Mouse (Mus musculus): ENCODE measurements around the gene Mink1. TPM values are rescaled to one million over a fixed set of nuclear protein-coding genes. Genes with fewer than 3 reads are reported as not detected.

Mink1 gene
- polyA plus RNA-seq, 1 experiment from 2014 or later: 15.9 TPM

- peaks cover 61% of the 10 kb centered on the region for H3K4me1 ChIP-seq (ENCODE audit: insufficient read depth, low read length)
- peak; percentile 12 for ATAC-seq (ENCODE audit: low FRiP score, low TSS enrichment)
- H3K27ac ChIP-seq (ENCODE audit: low read length): peak overlapping the region; percentile 99
- H3K4me2 ChIP-seq (replicated peaks; ENCODE audit: low read depth, low read length): peak overlapping the region; percentile 97
- no peaks in the 10 kb centered on the region for H3K27me3 ChIP-seq (ENCODE audit: insufficient read depth, low read length)
- H3K36me3 ChIP-seq (ENCODE audit: insufficient read depth, low read length): peaks cover 60% of the 10 kb centered on the region
- WGBS: 2% methylated on average over 28 of the region's 28 CpGs
- peak overlapping the region; percentile 68 for H3K4me3 ChIP-seq (ENCODE audit: low read length)
- H3K9me3 ChIP-seq (ENCODE audit: low read length): no peaks in the 10 kb centered on the region
- peak overlapping the region; percentile 76 for H3K9ac ChIP-seq (replicated peaks; ENCODE audit: low read length)
Measured at GRCm38 (mm10) chr11:70647716-70648420, 85.2 kb downstream of the Mink1 start.

GRCm38 (mm10) chr11:70648512-70648911 lies 85.8 kb downstream of the Mink1 start:
- H3K27ac ChIP-seq (ENCODE audit: low read length): peak overlapping the region; percentile 99; the same call in 1 of the 2 replicates
- peak overlapping the region; percentile 97 for H3K4me2 ChIP-seq (replicated peaks; ENCODE audit: low read depth, low read length)
- ATAC-seq (ENCODE audit: low FRiP score, low TSS enrichment): no peak
- 78% methylated on average over 4 of the region's 4 CpGs for WGBS
- H3K27me3 ChIP-seq (ENCODE audit: insufficient read depth, low read length): no peaks in the 10 kb centered on the region
- peaks cover 57% of the 10 kb centered on the region for H3K36me3 ChIP-seq (ENCODE audit: insufficient read depth, low read length)
- peak overlapping the region; percentile 76 for H3K9ac ChIP-seq (replicated peaks; ENCODE audit: low read length)
- H3K4me3 ChIP-seq (ENCODE audit: low read length): peak overlapping the region; percentile 68
- no peaks in the 10 kb centered on the region for H3K9me3 ChIP-seq (ENCODE audit: low read length)
- H3K4me1 ChIP-seq (ENCODE audit: insufficient read depth, low read length): peaks cover 63% of the 10 kb centered on the region

- Histone ChIP-seq H3K4me3 (ENCODE audit: low read length) (peak overlapping the region; percentile 68; the same call in 1 of the 2 replicates), H3K36me3 (ENCODE audit: insufficient read depth, low read length) (peaks cover 52% of the 10 kb centered on the region), H3K4me2 (replicated peaks; ENCODE audit: low read depth, low read length) (0 out of 2 replicates have a peak overlapping the region, but pooled peaks have one; percentile 97), H3K9me3 (ENCODE audit: low read length) (no peaks in the 10 kb centered on the region), H3K4me1 (ENCODE audit: insufficient read depth, low read length) (peaks cover 63% of the 10 kb centered on the region), H3K9ac (replicated peaks; ENCODE audit: low read length) (0 out of 2 replicates have a peak overlapping the region, but pooled peaks have one; percentile 36), H3K27me3 (ENCODE audit: insufficient read depth, low read length) (no peaks in the 10 kb centered on the region), H3K27ac (ENCODE audit: low read length) (no peak overlapping the region)
- ATAC-seq (ENCODE audit: low FRiP score, low TSS enrichment): no peak
- 71% methylated on average over 8 of the region's 8 CpGs for WGBS
Measured at GRCm38 (mm10) chr11:70649185-70649734, 86.6 kb downstream of the Mink1 start.

- H3K4me1 ChIP-seq (ENCODE audit: insufficient read depth, low read length): peaks cover 58% of the 10 kb centered on the region
- H3K27me3 ChIP-seq (ENCODE audit: insufficient read depth, low read length): no peaks in the 10 kb centered on the region
- 0 out of 2 replicates have a peak overlapping the region, but pooled peaks have one; percentile 19 for H3K9ac ChIP-seq (replicated peaks; ENCODE audit: low read length)
- 82% methylated on average over 12 of the region's 12 CpGs for WGBS
- peaks cover 41% of the 10 kb centered on the region for H3K36me3 ChIP-seq (ENCODE audit: insufficient read depth, low read length)
- H3K4me2 ChIP-seq (replicated peaks; ENCODE audit: low read depth, low read length): peak overlapping the region; percentile 98; the same call in 1 of the 2 replicates
- H3K27ac ChIP-seq (ENCODE audit: low read length): no peak overlapping the region; the same call in 1 of the 2 replicates
- no peak for ATAC-seq (ENCODE audit: low FRiP score, low TSS enrichment)
- H3K4me3 ChIP-seq (ENCODE audit: low read length): no peak overlapping the region
- H3K9me3 ChIP-seq (ENCODE audit: low read length): no peaks in the 10 kb centered on the region
Measured at GRCm38 (mm10) chr11:70650322-70651175, 87.9 kb downstream of the Mink1 start.

GRCm38 (mm10) chr11:70651391-70651790 lies 88.7 kb downstream of the Mink1 start:
- Histone ChIP-seq H3K9ac (replicated peaks; ENCODE audit: low read length) (no peak overlapping the region; the same call in 1 of the 2 replicates), H3K4me2 (replicated peaks; ENCODE audit: low read depth, low read length) (peak overlapping the region; percentile 98; the same call in 1 of the 2 replicates)
- no peak for ATAC-seq (ENCODE audit: low FRiP score, low TSS enrichment)

GRCm38 (mm10) chr11:70652029-70652883 lies 89.6 kb downstream of the Mink1 start:
- Histone ChIP-seq H3K27ac (ENCODE audit: low read length) (peak overlapping the region; percentile 99), H3K4me2 (replicated peaks; ENCODE audit: low read depth, low read length) (peak overlapping the region; percentile 98), H3K36me3 (ENCODE audit: insufficient read depth, low read length) (peaks cover 41% of the 10 kb centered on the region), H3K9ac (replicated peaks; ENCODE audit: low read length) (peak overlapping the region; percentile 99), H3K9me3 (ENCODE audit: low read length) (no peaks in the 10 kb centered on the region), H3K4me3 (ENCODE audit: low read length) (peak overlapping the region; percentile 100), H3K27me3 (ENCODE audit: insufficient read depth, low read length) (no peaks in the 10 kb centered on the region), H3K4me1 (ENCODE audit: insufficient read depth, low read length) (peaks cover 67% of the 10 kb centered on the region)
- 39% methylated on average over 12 of the region's 12 CpGs for WGBS
- no peak for ATAC-seq (ENCODE audit: low FRiP score, low TSS enrichment)

More at GRCm38 (mm10) chr11:70651391-70651790, 88.7 kb downstream of the Mink1 start:
- WGBS: 68% methylated on average over 2 of the region's 2 CpGs
- no peaks in the 10 kb centered on the region for H3K9me3 ChIP-seq (ENCODE audit: low read length)
- no peak overlapping the region; the same call in 1 of the 2 replicates for H3K27ac ChIP-seq (ENCODE audit: low read length)
- H3K4me1 ChIP-seq (ENCODE audit: insufficient read depth, low read length): peaks cover 59% of the 10 kb centered on the region
- H3K4me3 ChIP-seq (ENCODE audit: low read length): peak overlapping the region; percentile 100; the same call in 1 of the 2 replicates
- H3K36me3 ChIP-seq (ENCODE audit: insufficient read depth, low read length): peaks cover 41% of the 10 kb centered on the region
- H3K27me3 ChIP-seq (ENCODE audit: insufficient read depth, low read length): no peaks in the 10 kb centered on the region

GRCm38 (mm10) chr11:70652884-70653344 lies 90.2 kb downstream of the Mink1 start:
- no peak for ATAC-seq (ENCODE audit: low FRiP score, low TSS enrichment)
- Histone ChIP-seq H3K9ac (replicated peaks; ENCODE audit: low read length) (peak overlapping the region; percentile 99), H3K36me3 (ENCODE audit: insufficient read depth, low read length) (peaks cover 41% of the 10 kb centered on the region), H3K4me3 (ENCODE audit: low read length) (peak overlapping the region; percentile 100), H3K9me3 (ENCODE audit: low read length) (no peaks in the 10 kb centered on the region), H3K27me3 (ENCODE audit: insufficient read depth, low read length) (no peaks in the 10 kb centered on the region), H3K27ac (ENCODE audit: low read length) (peak overlapping the region; percentile 99), H3K4me2 (replicated peaks; ENCODE audit: low read depth, low read length) (peak overlapping the region; percentile 98), H3K4me1 (ENCODE audit: insufficient read depth, low read length) (peaks cover 73% of the 10 kb centered on the region)
- 35% methylated on average over 6 of the region's 6 CpGs for WGBS

GRCm38 (mm10) chr11:70653345-70654197 lies 90.9 kb downstream of the Mink1 start:
- Histone ChIP-seq H3K4me3 (ENCODE audit: low read length) (peak overlapping the region; percentile 100), H3K27me3 (ENCODE audit: insufficient read depth, low read length) (no peaks in the 10 kb centered on the region), H3K4me2 (replicated peaks; ENCODE audit: low read depth, low read length) (peak overlapping the region; percentile 98), H3K36me3 (ENCODE audit: insufficient read depth, low read length) (peaks cover 41% of the 10 kb centered on the region), H3K4me1 (ENCODE audit: insufficient read depth, low read length) (peaks cover 68% of the 10 kb centered on the region), H3K9ac (replicated peaks; ENCODE audit: low read length) (peak overlapping the region; percentile 99), H3K9me3 (ENCODE audit: low read length) (no peaks in the 10 kb centered on the region), H3K27ac (ENCODE audit: low read length) (peak overlapping the region; percentile 99)
- ATAC-seq (ENCODE audit: low FRiP score, low TSS enrichment): peak; percentile 25
- under 1% methylated on average over 59 of the region's 63 CpGs for WGBS
